Mouse (Mus musculus): ENCODE results near the gene 4921504E06Rik. TPM values are rescaled to one million over a fixed set of nuclear protein-coding genes. Genes with fewer than 3 reads are reported as not detected.

4921504E06Rik gene
- not detected in 2 replicates for polyA plus RNA-seq (2012; rRNA removed)

DNA sequence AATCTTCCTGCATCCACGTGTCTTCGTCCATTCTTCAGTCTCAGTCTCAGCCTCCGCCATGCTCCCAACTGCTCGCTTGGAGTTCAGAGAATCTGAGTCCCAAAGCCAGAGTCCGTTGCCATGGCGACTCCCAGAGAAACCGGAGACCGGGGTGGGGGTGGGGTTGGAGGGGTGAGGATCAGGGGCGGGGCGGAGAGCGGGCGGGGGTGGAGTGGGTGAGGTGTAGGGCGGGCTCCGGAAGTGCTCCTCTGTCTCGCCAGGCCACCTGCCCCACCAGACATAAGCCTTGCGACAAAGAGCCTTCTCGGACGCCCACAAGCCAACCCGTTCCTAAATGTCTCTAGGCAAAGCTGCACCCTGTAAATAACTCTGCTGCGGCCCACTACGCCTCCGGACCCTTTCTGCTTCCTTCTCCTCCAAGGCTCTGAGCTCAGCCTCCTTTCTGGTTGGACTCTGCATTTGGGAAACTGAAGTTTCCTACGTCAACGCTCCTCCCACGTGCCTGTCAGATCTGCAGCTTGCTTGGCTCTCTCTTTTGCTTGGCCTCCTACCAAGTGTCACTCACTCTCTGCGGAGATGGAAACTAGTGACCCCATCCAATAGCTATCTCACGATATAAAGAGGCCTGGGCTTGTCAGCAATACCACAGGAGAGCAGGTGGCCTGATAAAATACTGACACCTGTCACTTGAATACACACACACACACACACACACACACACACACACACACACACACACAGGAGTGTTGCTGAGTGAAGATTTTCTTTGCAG is at the start of gene 4921504E06Rik:
4921504E06Rik (minus strand) TSS at position 94 of the 772 bp plus-strand sequence.

DNA sequence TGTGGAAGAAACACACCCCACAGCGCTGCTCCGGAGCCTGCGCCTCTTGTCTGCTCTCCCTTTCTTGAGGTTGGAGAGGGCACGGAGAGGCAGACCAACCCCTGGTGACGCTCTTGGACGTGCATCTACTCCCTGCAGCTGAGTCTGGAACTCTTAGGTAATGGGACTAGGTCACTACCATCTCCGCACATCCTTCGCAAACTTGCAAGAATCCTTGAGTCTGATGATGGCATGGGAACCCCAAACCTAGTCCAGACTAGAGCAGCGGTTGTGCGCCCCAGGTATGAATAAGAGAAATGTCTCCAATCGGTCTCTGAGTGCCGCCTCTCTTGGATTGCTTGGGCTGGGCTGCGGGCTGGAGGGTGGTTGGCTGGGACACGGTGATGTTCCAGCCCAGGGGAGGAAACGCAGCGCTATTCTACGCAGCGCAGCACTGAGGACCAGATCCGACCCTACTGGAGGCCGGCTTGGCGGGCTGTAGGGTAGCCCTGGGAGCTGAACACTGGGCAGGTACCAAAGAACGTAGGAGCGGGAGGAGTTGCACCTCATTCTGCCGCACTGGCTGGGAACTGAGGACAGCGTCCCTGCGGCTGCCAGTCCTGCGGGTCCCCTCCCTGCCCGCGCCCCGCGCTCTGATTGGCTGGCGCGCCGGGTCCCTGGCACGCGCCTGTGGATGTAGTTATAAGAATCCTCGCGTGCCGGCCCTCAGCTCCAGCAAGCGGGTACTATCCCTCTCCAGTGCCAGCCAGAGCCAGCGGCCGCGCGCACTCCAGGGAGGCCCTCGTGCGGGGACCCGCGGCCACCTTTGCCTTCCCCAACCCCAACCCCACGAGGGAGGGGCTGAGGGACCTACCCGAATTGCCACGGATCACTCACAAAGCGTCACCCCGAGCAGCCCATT is 108.5 kb downstream of the 4921504E06Rik start, which contains the start of gene Ptf1a:
Ptf1a (plus strand) TSS at position 733 of the 901 bp plus-strand sequence.

Other genes with a start within 250 kb of the 4921504E06Rik start
- gene Msrb2, start 182.5 kb downstream of the 4921504E06Rik start, polyA plus RNA-seq (2012; rRNA removed): 6.2 and 7.3 TPM in 2 replicates
- gene Ptf1a, start 108.3 kb downstream of the 4921504E06Rik start, polyA plus RNA-seq (2012; rRNA removed): not detected in 2 replicates
- 0.53 and 0.55 TPM in 2 replicates for gene Otud1, start 103.8 kb upstream of the 4921504E06Rik start, polyA plus RNA-seq (2012; rRNA removed)